Mouse (Mus musculus): ENCODE data around the gene Pde3b. TPM values are rescaled to one million over a fixed set of nuclear protein-coding genes. Genes with fewer than 3 reads are reported as not detected.

The Pde3b gene
- total RNA-seq, 1 experiment = 5.9 TPM

DNA sequence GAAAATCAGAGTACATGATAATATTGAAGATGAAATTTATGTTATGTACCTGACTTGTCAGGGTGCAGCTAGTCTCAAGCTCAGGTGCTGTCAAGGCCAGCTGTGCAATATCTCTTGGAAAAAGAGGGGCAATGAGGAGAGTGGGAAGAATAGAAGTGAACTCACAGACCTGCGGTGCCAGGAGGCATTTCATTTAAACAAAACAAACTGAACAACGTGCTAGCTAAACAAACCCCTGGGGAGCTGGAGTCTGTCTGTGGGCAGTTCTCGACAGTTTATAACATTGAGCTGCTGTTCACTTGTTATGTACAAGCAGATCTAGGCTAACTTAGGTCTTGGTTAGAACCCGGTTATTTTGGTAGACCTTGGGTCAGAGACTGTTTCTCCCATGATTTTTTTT is 5.8 kb downstream of the Pde3b start:
- no peak overlapping the region for H3K27ac ChIP-seq (ENCODE audit: insufficient read depth, low read depth, low read length, poor library complexity, severe bottlenecking)
- no peaks in the 10 kb centered on the region for H3K36me3 ChIP-seq (ENCODE audit: control insufficient read depth, insufficient read depth, low read length, poor library complexity, severe bottlenecking)
- no peak overlapping the region for H3K9ac ChIP-seq (ENCODE audit: insufficient read depth, low read depth, low read length, poor library complexity, severe bottlenecking)
- no peak overlapping the region for H3K4me3 ChIP-seq (ENCODE audit: insufficient read depth in 1 of 2, low read depth in 1 of 2, low read length in 2 of 2, poor library complexity in 1 of 2, severe bottlenecking in 1 of 2)
- H3K9me3 ChIP-seq (ENCODE audit: control insufficient read depth, insufficient read depth, low read depth, low read length) = no peaks in the 10 kb centered on the region
- no peak for TF ChIP-seq CHD2 (IDR thresholded peaks at IDR 0.05; ENCODE audit: low read depth, low read length)
- TF ChIP-seq ZNF384 (IDR thresholded peaks at IDR 0.05; ENCODE audit: low read depth, low read length) = no peak
- TF ChIP-seq ZC3H11A (IDR thresholded peaks at IDR 0.05; ENCODE audit: borderline replicate concordance, low read depth, low read length) = no peak
- no peak for TF ChIP-seq MAFK (IDR thresholded peaks at IDR 0.05; ENCODE audit: insufficient read depth, low read depth, low read length)
- no peak for TF ChIP-seq HCFC1 (IDR thresholded peaks at IDR 0.05; ENCODE audit: borderline replicate concordance, insufficient read depth, low read length)
- H3K4me1 ChIP-seq (ENCODE audit: control insufficient read depth in 2 of 2, insufficient read depth in 2 of 2, low read length in 2 of 2, poor library complexity in 1 of 2) = no peaks in the 10 kb centered on the region
- no peak for DNase-seq (ENCODE audit: low read depth, low spot score)
- in situ Hi-C loops (cut with MboI; ENCODE audit: low sequenced_read_pairs in 2 of 2, unreplicated experiment in 2 of 2) = no loop called here

DNA sequence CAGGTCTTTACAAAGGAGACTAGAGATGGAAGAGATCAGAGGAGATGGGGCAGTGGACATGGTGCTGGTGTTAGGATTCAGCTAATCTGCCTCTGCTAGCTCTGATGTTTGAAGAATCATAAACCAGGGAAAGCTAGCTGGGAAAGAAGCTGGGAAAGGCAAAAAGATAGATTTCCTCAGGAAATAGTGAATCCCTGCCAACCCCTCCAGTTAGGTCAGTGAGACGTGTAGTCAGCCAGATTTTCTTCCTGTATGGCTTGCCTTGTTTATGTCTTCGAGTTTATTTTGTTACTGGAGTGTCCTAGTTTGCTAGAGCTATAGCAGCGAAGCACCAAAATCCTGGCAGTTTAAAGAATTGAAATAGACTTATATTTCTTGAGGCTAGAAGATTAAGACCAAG is 7.1 kb downstream of the Pde3b start:
- H3K9me3 ChIP-seq (ENCODE audit: control insufficient read depth, insufficient read depth, low read depth, low read length) = no peaks in the 10 kb centered on the region
- no peak overlapping the region for H3K27ac ChIP-seq (ENCODE audit: insufficient read depth, low read depth, low read length, poor library complexity, severe bottlenecking)
- no peak overlapping the region for H3K9ac ChIP-seq (ENCODE audit: insufficient read depth, low read depth, low read length, poor library complexity, severe bottlenecking)
- H3K36me3 ChIP-seq (ENCODE audit: control insufficient read depth, insufficient read depth, low read length, poor library complexity, severe bottlenecking) = no peaks in the 10 kb centered on the region
- no peak overlapping the region for H3K4me3 ChIP-seq (ENCODE audit: insufficient read depth in 1 of 2, low read depth in 1 of 2, low read length in 2 of 2, poor library complexity in 1 of 2, severe bottlenecking in 1 of 2)
- no peaks in the 10 kb centered on the region for H3K4me1 ChIP-seq (ENCODE audit: control insufficient read depth in 2 of 2, insufficient read depth in 2 of 2, low read length in 2 of 2, poor library complexity in 1 of 2)
- no peak for TF ChIP-seq ZC3H11A (IDR thresholded peaks at IDR 0.05; ENCODE audit: borderline replicate concordance, low read depth, low read length)
- TF ChIP-seq ZNF384 (IDR thresholded peaks at IDR 0.05; ENCODE audit: low read depth, low read length) = no peak
- TF ChIP-seq HCFC1 (IDR thresholded peaks at IDR 0.05; ENCODE audit: borderline replicate concordance, insufficient read depth, low read length) = no peak
- TF ChIP-seq MAFK (IDR thresholded peaks at IDR 0.05; ENCODE audit: insufficient read depth, low read depth, low read length) = no peak
- TF ChIP-seq CHD2 (IDR thresholded peaks at IDR 0.05; ENCODE audit: low read depth, low read length) = no peak
- DNase-seq (ENCODE audit: low read depth, low spot score) = no peak
- in situ Hi-C loops (cut with MboI; ENCODE audit: low sequenced_read_pairs in 2 of 2, unreplicated experiment in 2 of 2) = no loop called here

DNA sequence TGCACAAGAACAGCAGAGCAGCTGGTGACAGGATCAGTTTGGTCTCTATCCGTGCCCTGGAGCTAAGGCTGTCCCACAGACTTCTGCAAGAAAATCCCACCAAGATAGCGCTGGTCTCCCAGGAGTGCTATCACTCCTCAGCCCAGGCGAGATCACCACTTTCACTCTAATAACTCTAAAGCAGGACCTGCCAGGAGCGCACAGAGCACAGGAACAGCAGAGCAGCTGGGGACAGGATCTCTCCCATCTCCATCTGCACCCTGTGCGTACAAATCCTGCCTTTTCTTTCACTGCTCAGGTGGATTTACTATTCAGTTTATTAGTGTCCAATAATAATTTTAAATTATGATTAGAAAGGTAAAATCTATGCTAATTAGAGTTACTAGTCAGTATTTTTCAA is 14.7 kb downstream of the Pde3b start:
- Histone ChIP-seq H3K4me3 (ENCODE audit: insufficient read depth in 1 of 2, low read depth in 1 of 2, low read length in 2 of 2, poor library complexity in 1 of 2, severe bottlenecking in 1 of 2) (no peak overlapping the region), H3K4me1 (ENCODE audit: control insufficient read depth in 2 of 2, insufficient read depth in 2 of 2, low read length in 2 of 2, poor library complexity in 1 of 2) (no peaks in the 10 kb centered on the region), H3K36me3 (ENCODE audit: control insufficient read depth, insufficient read depth, low read length, poor library complexity, severe bottlenecking) (no peaks in the 10 kb centered on the region), H3K9ac (ENCODE audit: insufficient read depth, low read depth, low read length, poor library complexity, severe bottlenecking) (no peak overlapping the region), H3K27ac (ENCODE audit: insufficient read depth, low read depth, low read length, poor library complexity, severe bottlenecking) (no peak overlapping the region), H3K9me3 (ENCODE audit: control insufficient read depth, insufficient read depth, low read depth, low read length) (no peaks in the 10 kb centered on the region)
- DNase-seq (ENCODE audit: low read depth, low spot score) = no peak
- in situ Hi-C loops (cut with MboI; ENCODE audit: low sequenced_read_pairs in 2 of 2, unreplicated experiment in 2 of 2) = no loop called here
- no peak for TF ChIP-seq MAFK (IDR thresholded peaks at IDR 0.05; ENCODE audit: insufficient read depth, low read depth, low read length)
- TF ChIP-seq CHD2 (IDR thresholded peaks at IDR 0.05; ENCODE audit: low read depth, low read length) = no peak
- TF ChIP-seq ZC3H11A (IDR thresholded peaks at IDR 0.05; ENCODE audit: borderline replicate concordance, low read depth, low read length) = no peak
- no peak for TF ChIP-seq ZNF384 (IDR thresholded peaks at IDR 0.05; ENCODE audit: low read depth, low read length)
- no peak for TF ChIP-seq HCFC1 (IDR thresholded peaks at IDR 0.05; ENCODE audit: borderline replicate concordance, insufficient read depth, low read length)

DNA sequence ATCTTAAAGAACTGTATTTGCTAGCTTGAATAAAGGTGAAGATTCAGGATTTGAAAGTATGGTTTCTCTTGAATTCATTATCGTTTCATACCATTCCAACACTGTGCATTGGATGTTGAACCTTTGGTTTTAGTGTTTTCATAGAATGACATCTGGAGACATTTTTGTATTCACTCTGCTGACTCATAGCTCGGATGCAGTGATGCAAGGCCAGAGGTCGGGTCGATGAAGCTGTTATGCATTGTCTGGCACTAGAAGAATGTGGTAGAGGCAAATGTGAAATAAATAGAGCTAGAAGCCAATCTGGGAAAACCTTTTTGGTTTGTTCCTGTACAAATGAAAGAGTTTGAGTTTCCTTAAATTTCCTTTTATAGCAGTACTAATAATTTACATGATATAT is 16.9 kb downstream of the Pde3b start:
- H3K4me1 ChIP-seq (ENCODE audit: control insufficient read depth in 2 of 2, insufficient read depth in 2 of 2, low read length in 2 of 2, poor library complexity in 1 of 2) = no peaks in the 10 kb centered on the region
- no peak overlapping the region for H3K9ac ChIP-seq (ENCODE audit: insufficient read depth, low read depth, low read length, poor library complexity, severe bottlenecking)
- no peak for DNase-seq (ENCODE audit: low read depth, low spot score)
- H3K27ac ChIP-seq (ENCODE audit: insufficient read depth, low read depth, low read length, poor library complexity, severe bottlenecking) = no peak overlapping the region
- H3K9me3 ChIP-seq (ENCODE audit: control insufficient read depth, insufficient read depth, low read depth, low read length) = no peaks in the 10 kb centered on the region
- no peaks in the 10 kb centered on the region for H3K36me3 ChIP-seq (ENCODE audit: control insufficient read depth, insufficient read depth, low read length, poor library complexity, severe bottlenecking)
- no peak overlapping the region for H3K4me3 ChIP-seq (ENCODE audit: insufficient read depth in 1 of 2, low read depth in 1 of 2, low read length in 2 of 2, poor library complexity in 1 of 2, severe bottlenecking in 1 of 2)
- in situ Hi-C loops (cut with MboI; ENCODE audit: low sequenced_read_pairs in 2 of 2, unreplicated experiment in 2 of 2) = no loop called here
- TF ChIP-seq ZC3H11A (IDR thresholded peaks at IDR 0.05; ENCODE audit: borderline replicate concordance, low read depth, low read length) (no peak), CHD2 (IDR thresholded peaks at IDR 0.05; ENCODE audit: low read depth, low read length) (no peak), ZNF384 (IDR thresholded peaks at IDR 0.05; ENCODE audit: low read depth, low read length) (no peak), HCFC1 (IDR thresholded peaks at IDR 0.05; ENCODE audit: borderline replicate concordance, insufficient read depth, low read length) (no peak), MAFK (IDR thresholded peaks at IDR 0.05; ENCODE audit: insufficient read depth, low read depth, low read length) (no peak)

DNA sequence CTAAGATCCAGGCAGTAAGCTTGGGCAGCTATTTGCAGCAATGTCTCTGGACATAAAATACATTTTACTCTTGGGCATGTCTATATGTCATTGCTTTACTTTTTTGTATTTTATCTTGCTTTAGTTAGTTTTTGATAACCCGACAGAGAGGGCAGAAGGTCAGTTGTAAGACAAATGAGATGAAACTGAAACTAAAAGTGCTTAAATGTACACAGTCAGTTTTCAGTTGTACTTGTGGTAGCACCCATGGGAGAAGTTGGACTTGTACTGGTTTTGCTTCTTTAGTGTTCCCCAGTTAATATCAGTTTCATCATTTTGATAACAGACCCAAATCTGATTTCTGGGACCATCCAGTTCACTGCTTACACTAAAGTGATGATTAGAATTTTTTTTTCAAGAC is 24.6 kb downstream of the Pde3b start:
- no peaks in the 10 kb centered on the region for H3K36me3 ChIP-seq (ENCODE audit: control insufficient read depth, insufficient read depth, low read length, poor library complexity, severe bottlenecking)
- H3K27ac ChIP-seq (ENCODE audit: insufficient read depth, low read depth, low read length, poor library complexity, severe bottlenecking) = no peak overlapping the region
- H3K9me3 ChIP-seq (ENCODE audit: control insufficient read depth, insufficient read depth, low read depth, low read length) = no peaks in the 10 kb centered on the region
- no peaks in the 10 kb centered on the region for H3K4me1 ChIP-seq (ENCODE audit: control insufficient read depth in 2 of 2, insufficient read depth in 2 of 2, low read length in 2 of 2, poor library complexity in 1 of 2)
- DNase-seq (ENCODE audit: low read depth, low spot score) = no peak
- TF ChIP-seq ZNF384 (IDR thresholded peaks at IDR 0.05; ENCODE audit: low read depth, low read length) (no peak), CHD2 (IDR thresholded peaks at IDR 0.05; ENCODE audit: low read depth, low read length) (no peak), ZC3H11A (IDR thresholded peaks at IDR 0.05; ENCODE audit: borderline replicate concordance, low read depth, low read length) (no peak), HCFC1 (IDR thresholded peaks at IDR 0.05; ENCODE audit: borderline replicate concordance, insufficient read depth, low read length) (no peak), MAFK (IDR thresholded peaks at IDR 0.05; ENCODE audit: insufficient read depth, low read depth, low read length) (no peak)
- H3K4me3 ChIP-seq (ENCODE audit: insufficient read depth in 1 of 2, low read depth in 1 of 2, low read length in 2 of 2, poor library complexity in 1 of 2, severe bottlenecking in 1 of 2) = no peak overlapping the region
- H3K9ac ChIP-seq (ENCODE audit: insufficient read depth, low read depth, low read length, poor library complexity, severe bottlenecking) = no peak overlapping the region
- in situ Hi-C loops (cut with MboI; ENCODE audit: low sequenced_read_pairs in 2 of 2, unreplicated experiment in 2 of 2) = no loop called here

Measured in ES-E14 (cell line).